ENCODE assay signal across 8 mouse cellular contexts in the genomic region with DNA sequence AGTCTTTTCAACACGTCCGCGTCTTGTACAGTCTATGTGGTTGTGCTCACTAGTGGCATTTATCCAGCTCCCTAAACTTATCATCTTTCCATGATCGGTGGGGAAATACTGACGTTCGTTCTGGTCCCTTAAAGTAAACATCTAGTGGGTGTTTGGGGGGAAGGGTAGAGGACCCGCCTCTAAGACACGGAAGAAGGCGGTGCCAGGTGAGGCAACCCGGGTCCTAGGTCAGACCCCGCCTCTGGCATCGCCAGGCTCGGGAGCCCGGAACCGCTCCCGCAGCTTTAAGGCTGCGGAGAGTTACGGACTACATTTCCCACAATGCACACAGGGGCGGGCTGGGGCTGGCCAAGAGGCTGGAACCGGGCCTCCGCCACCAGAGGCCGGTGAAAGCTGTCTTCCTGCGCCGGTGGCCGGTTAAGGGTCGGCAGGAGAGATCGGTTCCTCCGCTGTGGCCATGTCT. TPM values are rescaled to one million over a fixed set of nuclear protein-coding genes. Genes with fewer than 3 reads are reported as not detected.
DNase-seq lines count a peak whose midpoint lies in the region; ATAC-seq and TF ChIP-seq lines count a peak whose summit lies in the region.

A gene (plus strand): TSS at position 348 of the 463 bp plus-strand sequence.

- H3K27ac ChIP-seq in MEL (ENCODE audit: control insufficient read depth, low read depth, low read length): peak within 1 kb of the TSS; percentile 45
- H3K27ac ChIP-seq in cerebellum, adult 2 months (ENCODE audit: insufficient read depth, low read length): peak within 1 kb of the TSS; percentile 84; the same call in 1 of the 2 replicates
- peak within 1 kb of the TSS; percentile 79 for H3K27ac ChIP-seq in forebrain, postnatal 0 days (ENCODE audit: low read depth, low read length)
- H3K27ac ChIP-seq in layer of hippocampus, adult 2 months: peak within 1 kb of the TSS; percentile 92
- peak within 1 kb of the TSS; percentile 85 for H3K27ac ChIP-seq in neural tube, embryonic 15.5 days (replicated peaks)

- no peaks in the 10 kb centered on the region for H3K9me3 ChIP-seq in MEL (replicated peaks; ENCODE audit: insufficient read depth, low read length)
- H3K9me3 ChIP-seq in forebrain, postnatal 0 days (ENCODE audit: low read length): no peaks in the 10 kb centered on the region
- H3K9me3 ChIP-seq in neural tube, embryonic 15.5 days (replicated peaks): no peaks in the 10 kb centered on the region

- intact Hi-C loops in heart, postnatal 36 days (cut with DNase I): loop anchor here (2.0 kb wide), 1 partner anchor 15 kb away; a partner anchor contains a TSS

- peak within 1 kb of the TSS; percentile 68 for H3K4me2 ChIP-seq in forebrain, postnatal 0 days (ENCODE audit: low read depth)
- peak within 1 kb of the TSS; percentile 83 for H3K4me2 ChIP-seq in neural tube, embryonic 15.5 days

- TF ChIP-seq RAD21 in MEL (IDR thresholded peaks at IDR 0.05; ENCODE audit: low read depth, low read length): no peak

- WGBS in cerebellum, adult 2 months: under 1% methylated on average over 28 of the region's 28 CpGs
- 1% methylated on average over 28 of the region's 28 CpGs for WGBS in forebrain, postnatal 0 days
- WGBS in lung, adult 2 months: under 1% methylated on average over 28 of the region's 28 CpGs
- under 1% methylated on average over 28 of the region's 28 CpGs for WGBS in neural tube, embryonic 15.5 days

- H3K4me1 ChIP-seq in MEL (ENCODE audit: control insufficient read depth in 1 of 2, insufficient read depth in 2 of 2, low read length in 2 of 2): no peaks in the 10 kb centered on the region
- H3K4me1 ChIP-seq in cerebellum, adult 2 months (ENCODE audit: control insufficient read depth, insufficient read depth, low read length): no peaks in the 10 kb centered on the region
- no peaks in the 10 kb centered on the region for H3K4me1 ChIP-seq in forebrain, postnatal 0 days (ENCODE audit: insufficient read depth)
- no peaks in the 10 kb centered on the region for H3K4me1 ChIP-seq in lung, adult 2 months (ENCODE audit: control insufficient read depth, insufficient read depth, low read length)
- peaks cover 22% of the 10 kb centered on the region for H3K4me1 ChIP-seq in neural tube, embryonic 15.5 days

- ATAC-seq in forebrain, postnatal 0 days: peak; percentile 95
- peak; percentile 95 for ATAC-seq in neural tube, embryonic 15.5 days (ENCODE audit: low FRiP score)

- TF ChIP-seq CTCF in MEL (IDR thresholded peaks at IDR 0.05 in 2 of 3, conservative IDR thresholded peaks at IDR 0.05 in 1 of 3; ENCODE audit: control insufficient read depth in 1 of 3, insufficient read depth in 1 of 3, low read depth in 2 of 3, low read length in 3 of 3, poor library complexity in 1 of 3, severe bottlenecking in 1 of 3): no peak
- TF ChIP-seq CTCF in cerebellum, adult 2 months (IDR thresholded peaks at IDR 0.05; ENCODE audit: borderline replicate concordance, insufficient read depth, low read depth, low read length): no peak
- TF ChIP-seq CTCF in forebrain, postnatal 0 days (IDR thresholded peaks at IDR 0.05; ENCODE audit: low read depth): no peak
- TF ChIP-seq CTCF in layer of hippocampus, adult 2 months (conservative IDR thresholded peaks at IDR 0.05): no peak
- no peak for TF ChIP-seq CTCF in lung, adult 2 months (IDR thresholded peaks at IDR 0.05; ENCODE audit: insufficient read depth, low read length)

- peak in 1 of 2 experiments; percentile 33; a peak in 2 of 4 replicates for TF ChIP-seq EP300 in MEL (IDR thresholded peaks at IDR 0.05; ENCODE audit: low read depth in 1 of 2, low read length in 2 of 2)

- peak within 1 kb of the TSS; percentile 93 for H3K9ac ChIP-seq in MEL (ENCODE audit: control insufficient read depth, low read depth, low read length, poor library complexity, severe bottlenecking)
- peak within 1 kb of the TSS; percentile 79 for H3K9ac ChIP-seq in forebrain, postnatal 0 days
- peak within 1 kb of the TSS; percentile 86 for H3K9ac ChIP-seq in neural tube, embryonic 15.5 days (replicated peaks)

- no peaks in the 10 kb centered on the region; the same call in 1 of the 2 replicates for H3K79me2 ChIP-seq in MEL (ENCODE audit: control insufficient read depth, insufficient read depth, low read length, poor library complexity)

- DNase-seq in MEL (ENCODE audit: low read depth, low spot score): peak; percentile 94
- DNase-seq in cerebellum, adult 2 months: peak; percentile 91 to 95
- DNase-seq in forebrain, postnatal 0 days: peak; percentile 81
- DNase-seq in heart, postnatal 36 days: peak; percentile 84 to 87
- peak; percentile 83 to 92 for DNase-seq in layer of hippocampus, adult 2 months (ENCODE audit: low spot score in 2 of 2)
- DNase-seq in lung, adult 2 months: peak; percentile 85
- DNase-seq in testis, postnatal 10 days (ENCODE audit: low spot score): peak; percentile 81

- no peaks in the 10 kb centered on the region; a peak in 1 of 4 replicates for H3K36me3 ChIP-seq in MEL (ENCODE audit: control insufficient read depth in 1 of 2, insufficient read depth in 2 of 2, low read length in 2 of 2)
- H3K36me3 ChIP-seq in forebrain, postnatal 0 days (ENCODE audit: insufficient read depth): no peaks in the 10 kb centered on the region
- 0 out of 2 replicates have a peak, but pooled peaks cover 4% of the 10 kb centered on the region for H3K36me3 ChIP-seq in neural tube, embryonic 15.5 days

- H3K27me3 ChIP-seq in MEL (ENCODE audit: control insufficient read depth in 1 of 2, insufficient read depth in 2 of 2, low read length in 2 of 2): peaks cover 3 to 6% of the 10 kb centered on the region in 2 experiments; a peak in 3 of 4 replicates
- no peaks in the 10 kb centered on the region for H3K27me3 ChIP-seq in cerebellum, adult 2 months (ENCODE audit: control insufficient read depth, insufficient read depth, low read length)
- no peaks in the 10 kb centered on the region for H3K27me3 ChIP-seq in forebrain, postnatal 0 days (ENCODE audit: insufficient read depth, low read length)
- peaks cover 17% of the 10 kb centered on the region for H3K27me3 ChIP-seq in neural tube, embryonic 15.5 days (replicated peaks)

- peak in 1 of 2 experiments; percentile 65; a peak in 1 of 4 replicates for TF ChIP-seq POLR2A in MEL (IDR thresholded peaks at IDR 0.05; ENCODE audit: control insufficient read depth in 1 of 2, insufficient read depth in 1 of 2, low read depth in 1 of 2, low read length in 2 of 2, poor library complexity in 1 of 2)
- TF ChIP-seq POLR2A in cerebellum, adult 2 months (IDR thresholded peaks at IDR 0.05; ENCODE audit: borderline replicate concordance, insufficient read depth, low read length): peak; percentile 63; the same call in 1 of the 2 replicates
- TF ChIP-seq POLR2A in lung, adult 2 months (IDR thresholded peaks at IDR 0.05; ENCODE audit: borderline replicate concordance, extremely low read depth, low read depth, low read length): peak; percentile 75; the same call in 1 of the 2 replicates

- H3K4me3 ChIP-seq in MEL (ENCODE audit: control insufficient read depth in 1 of 2, insufficient read depth in 1 of 2, low read depth in 2 of 2, low read length in 2 of 2): peak within 1 kb of the TSS; percentile 96
- peak within 1 kb of the TSS; percentile 97 for H3K4me3 ChIP-seq in cerebellum, adult 2 months (replicated peaks; ENCODE audit: insufficient read depth, low read depth, low read length)
- H3K4me3 ChIP-seq in forebrain, postnatal 0 days (ENCODE audit: low read depth, low read length): peak within 1 kb of the TSS; percentile 76
- H3K4me3 ChIP-seq in layer of hippocampus, adult 2 months: peak within 1 kb of the TSS; percentile 98
- H3K4me3 ChIP-seq in lung, adult 2 months (replicated peaks; ENCODE audit: extremely low read depth, low read depth, low read length): peak within 1 kb of the TSS; percentile 75
- peak within 1 kb of the TSS; percentile 84 for H3K4me3 ChIP-seq in neural tube, embryonic 15.5 days (replicated peaks)

TF ChIP-seq in MEL, 35 proteins besides CTCF, POLR2A, EP300 and RAD21 (continues in another document):
- TF ChIP-seq KAT2A (conservative IDR thresholded peaks at IDR 0.05; ENCODE audit: low read depth, low read length) (no peak; the same call in 1 of the 2 replicates), POLR2AphosphoS2 (IDR thresholded peaks at IDR 0.05; ENCODE audit: low read length) (peak; percentile 45; the same call in 1 of the 2 replicates), RCOR1 (IDR thresholded peaks at IDR 0.05; ENCODE audit: low read depth, low read length) (0 out of 2 replicates have a peak, but pooled peaks have one; percentile 20), BHLHE40 (IDR thresholded peaks at IDR 0.05; ENCODE audit: borderline replicate concordance, low read depth, low read length) (peak; percentile 27; the same call in 1 of the 2 replicates), MAX (IDR thresholded peaks at IDR 0.05; ENCODE audit: low read length) (no peak), CHD1 (IDR thresholded peaks at IDR 0.05; ENCODE audit: low read depth, low read length) (peak; percentile 88; the same call in 1 of the 2 replicates), TBP (IDR thresholded peaks at IDR 0.05; ENCODE audit: low read depth, low read length) (0 out of 2 replicates have a peak, but pooled peaks have one; percentile 49), MEF2A (IDR thresholded peaks at IDR 0.05; ENCODE audit: extremely low read depth, insufficient replicate concordance, low read depth, low read length, poor library complexity, severe bottlenecking) (no peak), MAZ (IDR thresholded peaks at IDR 0.05; ENCODE audit: low read depth, low read length) (peak; percentile 72; the same call in 1 of the 2 replicates), TCF12 (IDR thresholded peaks at IDR 0.05; ENCODE audit: low read depth, low read length) (0 out of 2 replicates have a peak, but pooled peaks have one; percentile 49), ELF1 (IDR thresholded peaks at IDR 0.05; ENCODE audit: low read depth, low read length) (peak; percentile 96), GATA1 (IDR thresholded peaks at IDR 0.05; ENCODE audit: low read depth, low read length) (no peak), JUND (IDR thresholded peaks at IDR 0.05; ENCODE audit: low read depth, low read length) (no peak), GABPA (IDR thresholded peaks at IDR 0.05; ENCODE audit: low read depth, low read length) (no peak), USF2 (IDR thresholded peaks at IDR 0.05; ENCODE audit: borderline replicate concordance in 1 of 2, insufficient read depth in 1 of 2, low read depth in 1 of 2, low read length in 2 of 2) (no peak)

RNA-seq across cellular contexts. Expression of the gene that starts here (rescaled TPM):
- total RNA-seq in MEL (2012; rRNA removed): 10.1 and 11.5 TPM in 2 replicates
- 10 to 100 TPM in 1 of 2 experiments, not detected in 1; 13.5 TPM for polyA plus RNA-seq in MEL (2012; ENCODE audit: insufficient read depth in 1 of 2, insufficient read length in 2 of 2, low read depth in 1 of 2, low replicate concordance in 2 of 2, missing spikeins in 1 of 2)
- polyA plus RNA-seq in cerebellum, adult 2 months (2012; rRNA removed): 32.4 and 34.4 TPM in 2 replicates
- 18.9 and 22.2 TPM in 2 replicates for total RNA-seq in forebrain, postnatal 0 days (2014; rRNA removed)
- polyA plus RNA-seq in forebrain, postnatal 0 days (2015; fragmentation: Nextera tagmentation; extraction: Ambion mirVana): 17.4 and 18.1 TPM in 2 replicates
- 10 to 100 TPM; 11.9 to 12.2 TPM for total RNA-seq in heart, postnatal 36 days (2021)
- total RNA-seq in layer of hippocampus, adult 2 months (2021): 10 to 100 TPM; 26.9 to 27.6 TPM
- 29.4 and 31.7 TPM in 2 replicates for polyA plus RNA-seq in lung, adult 2 months (2012; rRNA removed)
- polyA plus RNA-seq in neural tube, embryonic 15.5 days (2015; fragmentation: Nextera tagmentation; extraction: Ambion mirVana): 23.0 and 23.3 TPM in 2 replicates

Comparison
In these comparisons a context has a peak if more than half of its experiments do, and no peak if none do; other contexts are left out.
1. Peak in every context shown above with its lines: DNase-seq, ATAC-seq, H3K4me3 ChIP-seq and H3K27ac ChIP-seq.